Mouse (Mus musculus) hindbrain, embryonic 10.5 days (tissue): Measurements from ENCODE around the gene 1700028K03Rik. TPM values are rescaled to one million over a fixed set of nuclear protein-coding genes. Genes with fewer than 3 reads are reported as not detected.

Experiments
- DNase-seq: peaks from one replicate; pipeline ENCODE4 v3.0.0-alpha.2; 2017; ENCODE audit warnings: low spot score
- H3K27ac ChIP-seq: fragments of 300-500 bp; sonication (generic); 2 replicates; pipeline ENCODE4 v1.5.1; 2016; ENCODE audit warnings: mild to moderate bottlenecking, moderate library complexity
- H3K27me3 ChIP-seq: fragments of 300-500 bp; sonication (generic); 2 replicates; pipeline ENCODE4 v1.6.1; 2016; ENCODE audit warnings: mild to moderate bottlenecking; ENCODE audit not compliant: poor library complexity, insufficient read depth, severe bottlenecking
- H3K36me3 ChIP-seq: fragments of 300-500 bp; sonication (generic); 2 replicates; pipeline ENCODE4 v1.6.1; 2016; ENCODE audit warnings: mild to moderate bottlenecking, moderate library complexity
- H3K4me1 ChIP-seq: fragments of 300-500 bp; sonication (generic); replicated peaks from 2 replicates; pipeline ENCODE4 v1.6.1; 2016; ENCODE audit warnings: mild to moderate bottlenecking
- H3K4me3 ChIP-seq: fragments of 300-500 bp; sonication (generic); 2 replicates; pipeline ENCODE4 v1.5.1; 2016; ENCODE audit warnings: mild to moderate bottlenecking, moderate library complexity
- H3K9me3 ChIP-seq: fragments of 300-500 bp; sonication (generic); 2 replicates; pipeline ENCODE4 v1.6.1; 2016; ENCODE audit warnings: mild to moderate bottlenecking, moderate library complexity
- WGBS: fragments of 180-500 bp; shearing (Covaris S2); methylation state at CpG from one replicate; pipeline ENCODE4 v1.1.7; 2016; 5-methylcytosine and 5-hydroxymethylcytosine counted together
- polyA plus RNA-seq: library from polyadenylated mRNA; unstranded; fragments of >200 nt; fragmentation: Nextera tagmentation; extraction: Ambion mirVana; gene quantifications from 2 replicates; pipeline ENCODE4 v1.2.1, GENCODE M21; 2016

Gene 1700028K03Rik
- polyA plus RNA-seq, 1 experiment from 2014 or later = 0.07 TPM

DNA sequence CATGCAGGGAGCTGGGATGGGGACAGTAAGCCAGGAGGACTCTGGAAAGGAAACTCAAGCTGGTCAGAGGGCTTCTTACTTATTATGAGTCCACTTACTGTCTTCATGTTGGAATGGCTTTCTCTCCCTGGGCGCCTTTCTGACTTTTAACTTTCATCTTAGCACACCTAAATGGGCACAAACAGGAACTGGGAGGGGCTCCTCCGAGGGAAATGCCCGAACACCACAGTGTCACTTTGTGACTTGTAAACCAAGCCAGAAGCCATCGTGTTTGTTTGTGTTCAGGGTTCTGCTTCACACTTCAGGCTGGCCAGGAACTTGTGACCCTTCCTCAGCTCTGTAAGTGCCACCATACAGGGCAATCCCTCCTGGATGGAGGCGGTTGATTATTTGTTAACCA is 19.8 kb downstream of the 1700028K03Rik start:
- 91% methylated on average over 5 of the region's 5 CpGs for WGBS
- H3K27me3 ChIP-seq = no peaks in the 10 kb centered on the region
- no peak overlapping the region for H3K27ac ChIP-seq
- no peak for DNase-seq
- H3K4me1 ChIP-seq = no peaks in the 10 kb centered on the region
- no peak overlapping the region for H3K4me3 ChIP-seq
- H3K9me3 ChIP-seq = no peaks in the 10 kb centered on the region
- peaks cover 33% of the 10 kb centered on the region for H3K36me3 ChIP-seq

DNA sequence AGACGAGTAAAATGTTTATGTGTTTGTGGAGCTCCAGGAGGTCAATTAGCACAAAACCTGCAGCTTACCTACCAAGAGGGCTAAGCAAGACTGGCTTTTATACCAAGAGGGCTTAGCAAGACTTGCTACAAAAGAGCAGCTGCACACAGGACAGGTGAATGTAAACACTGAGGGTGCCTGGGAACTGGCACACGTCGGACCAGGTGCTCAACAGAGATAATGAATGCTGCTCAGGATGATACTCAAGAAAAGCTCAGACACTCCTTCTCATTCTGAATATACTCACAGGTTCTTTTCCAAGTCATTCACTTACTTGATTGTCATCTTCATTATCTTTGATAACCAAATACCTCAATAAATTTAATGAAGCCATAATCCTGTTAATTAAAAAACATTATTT is 22.5 kb downstream of the 1700028K03Rik start:
- Histone ChIP-seq H3K36me3 (peaks cover 43% of the 10 kb centered on the region), H3K4me3 (no peak overlapping the region), H3K4me1 (no peaks in the 10 kb centered on the region), H3K27me3 (no peaks in the 10 kb centered on the region), H3K27ac (no peak overlapping the region), H3K9me3 (no peaks in the 10 kb centered on the region)
- WGBS = 86% methylated on average over 3 of the region's 3 CpGs
- no peak for DNase-seq

DNA sequence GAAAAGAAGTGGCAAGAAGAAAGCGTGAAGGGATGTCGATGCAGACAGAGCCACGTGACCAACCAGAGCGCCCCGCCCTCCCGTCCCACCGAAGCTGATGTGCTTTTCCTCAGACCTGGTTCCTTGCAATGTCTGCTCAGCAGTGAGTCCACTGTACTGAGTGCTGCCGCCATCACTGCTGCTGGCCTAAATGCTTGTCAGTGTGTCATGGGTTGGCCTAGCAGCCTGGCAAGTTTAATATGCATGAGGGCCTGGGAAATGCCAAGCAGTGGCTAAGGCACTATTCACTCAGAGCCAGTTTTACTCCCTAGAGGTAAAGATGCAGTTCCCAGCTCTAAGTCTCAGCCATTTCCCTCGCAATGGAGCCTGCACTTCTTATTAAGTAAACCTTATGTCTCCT is 34.6 kb downstream of the 1700028K03Rik start:
- no peaks in the 10 kb centered on the region for H3K9me3 ChIP-seq
- peaks cover 70% of the 10 kb centered on the region for H3K36me3 ChIP-seq
- H3K27me3 ChIP-seq = no peaks in the 10 kb centered on the region
- H3K27ac ChIP-seq = no peak overlapping the region
- no peak overlapping the region for H3K4me3 ChIP-seq
- DNase-seq = no peak
- no peaks in the 10 kb centered on the region for H3K4me1 ChIP-seq
- WGBS = 95% methylated on average over 9 of the region's 9 CpGs

DNA sequence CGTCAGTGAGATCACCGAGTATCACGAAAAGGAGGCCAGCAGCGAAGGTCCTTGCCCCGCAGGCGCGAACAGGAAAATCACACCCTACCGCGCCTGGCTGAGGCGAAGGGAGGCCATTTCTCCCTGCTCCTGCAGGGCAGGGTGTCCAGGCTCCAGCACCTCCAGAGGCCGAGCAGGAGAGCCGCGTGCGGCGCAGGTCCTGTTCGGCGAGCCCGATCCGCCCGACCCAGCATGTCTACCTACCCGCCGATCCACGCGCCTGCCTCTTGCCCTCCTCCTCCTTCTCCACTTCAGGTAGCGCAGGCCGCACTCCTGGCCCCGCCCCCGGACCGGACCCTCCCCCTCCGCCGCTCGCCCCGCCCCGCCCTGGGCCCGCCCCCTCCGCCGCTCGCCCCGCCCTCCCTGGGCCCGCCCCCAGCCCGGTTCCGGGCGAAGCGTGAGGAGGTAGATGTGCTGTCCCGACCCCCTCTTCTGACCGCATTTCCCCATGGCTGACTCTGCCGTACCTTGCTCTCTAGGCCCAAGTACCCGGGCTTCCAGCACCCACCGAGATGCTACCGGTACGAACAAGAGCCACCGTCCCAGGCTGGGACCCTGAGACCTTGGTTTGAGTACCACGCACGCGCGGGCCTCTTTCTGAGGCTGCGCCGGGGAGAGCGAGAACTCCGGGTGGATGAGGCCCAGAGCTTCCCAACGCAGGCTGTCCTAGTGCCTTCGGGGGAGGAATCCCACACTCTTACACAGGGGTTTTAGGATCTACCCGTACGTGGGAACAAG is 63.0 kb downstream of the 1700028K03Rik start, which contains the start of the genes Rpap2 and Glmn:
Gene Rpap2 (plus strand): TSS at position 73 of the 777 bp plus-strand sequence.
Gene Glmn (minus strand): TSS at position 588 of the 777 bp plus-strand sequence.
- peak; percentile 90 for DNase-seq
- whole genome bisulfite sequencing = under 1% methylated on average over 63 of the region's 64 CpGs
- H3K9me3 ChIP-seq = no peaks in the 10 kb centered on the region
- H3K4me3 ChIP-seq = peak within 1 kb of the TSS; percentile 71
- H3K27me3 ChIP-seq = no peaks in the 10 kb centered on the region
- peak within 1 kb of the TSS; percentile 94 for H3K27ac ChIP-seq
- peaks cover 20% of the 10 kb centered on the region for H3K36me3 ChIP-seq
- peaks cover 15% of the 10 kb centered on the region for H3K4me1 ChIP-seq

DNA sequence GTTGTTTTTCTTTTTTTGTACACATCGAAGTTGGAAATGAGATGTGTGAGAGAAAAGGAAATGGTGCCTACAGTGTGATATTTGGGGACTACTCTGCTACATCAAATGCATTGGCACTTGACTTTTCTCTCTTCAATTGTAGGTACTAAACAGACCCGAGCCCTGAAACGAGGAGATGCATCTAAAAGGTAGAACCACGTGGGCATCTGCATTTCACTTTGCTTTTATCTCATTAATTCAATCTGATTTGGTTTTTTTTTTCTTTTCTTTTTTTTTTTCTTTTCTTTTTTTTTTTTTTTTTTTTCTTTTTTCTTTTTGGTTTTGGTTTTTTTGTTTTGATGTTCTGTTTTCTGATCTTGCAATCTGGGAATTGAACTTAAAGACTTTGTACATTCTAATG is 63.9 kb downstream of the 1700028K03Rik start:
- DNase-seq = no peak
- peaks cover 15% of the 10 kb centered on the region for H3K4me1 ChIP-seq
- peak overlapping the region; percentile 94 for H3K27ac ChIP-seq
- peaks cover 20% of the 10 kb centered on the region for H3K36me3 ChIP-seq
- WGBS = 26% methylated on average over 4 of the region's 4 CpGs
- no peaks in the 10 kb centered on the region for H3K9me3 ChIP-seq
- peak overlapping the region; percentile 71 for H3K4me3 ChIP-seq
- H3K27me3 ChIP-seq = no peaks in the 10 kb centered on the region

Other genes with a start within 250 kb of the 1700028K03Rik start
- 8.3 and 11.1 TPM in 2 replicates for gene Tgfbr3, start 245.1 kb upstream of the 1700028K03Rik start, polyA plus RNA-seq
- 1.0 and 1.4 TPM in 2 replicates for gene Brdt, start 203.6 kb upstream of the 1700028K03Rik start, polyA plus RNA-seq
- gene Ephx4, start 132.0 kb upstream of the 1700028K03Rik start, polyA plus RNA-seq = 0.83 and 1.2 TPM in 2 replicates
- not detected in 2 replicates for gene Lpcat2b, start 103.2 kb upstream of the 1700028K03Rik start, polyA plus RNA-seq
- 5.2 and 5.6 TPM in 2 replicates for gene Btbd8, start 96.7 kb upstream of the 1700028K03Rik start, polyA plus RNA-seq
- gene Gm42669, start 27.1 kb upstream of the 1700028K03Rik start, polyA plus RNA-seq = 0.29 and 0.47 TPM in 2 replicates
- 15.9 and 19.0 TPM in 2 replicates for gene Rpap2, start 62.7 kb downstream of the 1700028K03Rik start, polyA plus RNA-seq
- 28.4 and 32.5 TPM in 2 replicates for gene Glmn, start 63.2 kb downstream of the 1700028K03Rik start, polyA plus RNA-seq
- 0.05 TPM in 1 of 2 replicates, not detected in the other for gene Gfi1, start 191.3 kb downstream of the 1700028K03Rik start, polyA plus RNA-seq